Mouse (Mus musculus) forebrain, embryonic 10.5 days (tissue): ENCODE data around the gene Myo19. TPM values are rescaled to one million over a fixed set of nuclear protein-coding genes. Genes with fewer than 3 reads are reported as not detected.
A peak's percentile ranks its signal among the peaks of the same experiment; 100 is the strongest.
"Not testable (repeated sequence)": the region's sequence is repeated elsewhere in the genome, so short reads cannot be mapped to it uniquely, and the experiment has no call there.

Source experiments
- DNase-seq: peaks from one replicate; pipeline ENCODE4 v3.0.0-alpha.2; 2017; ENCODE audit warnings: low spot score; ENCODE audit errors: extremely low spot score
- H3K27ac ChIP-seq: fragments of 300-500 bp; sonication (generic); 2 replicates; pipeline ENCODE4 v1.5.1; 2016; ENCODE audit warnings: mild to moderate bottlenecking
- H3K27me3 ChIP-seq: fragments of 300-500 bp; sonication (generic); 2 replicates; pipeline ENCODE4 v1.6.1; 2016; ENCODE audit warnings: mild to moderate bottlenecking; ENCODE audit not compliant: poor library complexity, severe bottlenecking
- H3K36me3 ChIP-seq: fragments of 300-500 bp; sonication (generic); replicated peaks from 2 replicates; pipeline ENCODE4 v1.6.1; 2016; ENCODE audit warnings: mild to moderate bottlenecking, moderate library complexity
- H3K4me1 ChIP-seq: fragments of 300-500 bp; sonication (generic); 2 replicates; pipeline ENCODE4 v1.6.1; 2016
- H3K4me3 ChIP-seq: fragments of 300-500 bp; sonication (generic); 2 replicates; pipeline ENCODE4 v1.5.1; 2016; ENCODE audit warnings: mild to moderate bottlenecking, moderate library complexity
- H3K9me3 ChIP-seq: fragments of 300-500 bp; sonication (generic); 2 replicates; pipeline ENCODE4 v1.6.1; 2016; ENCODE audit warnings: mild to moderate bottlenecking, moderate library complexity
- WGBS: fragments of 180-500 bp; shearing (Covaris S2); methylation state at CpG from one replicate; pipeline ENCODE4 v1.1.7; 2016; 5-methylcytosine and 5-hydroxymethylcytosine counted together
- polyA plus RNA-seq: library from polyadenylated mRNA; unstranded; fragments of >200 nt; fragmentation: Nextera tagmentation; extraction: Ambion mirVana; gene quantifications from 2 replicates; pipeline ENCODE4 v1.2.1, GENCODE M21; 2016

The Myo19 gene
- polyA plus RNA-seq, 1 experiment from 2014 or later: 12.3 TPM

DNA sequence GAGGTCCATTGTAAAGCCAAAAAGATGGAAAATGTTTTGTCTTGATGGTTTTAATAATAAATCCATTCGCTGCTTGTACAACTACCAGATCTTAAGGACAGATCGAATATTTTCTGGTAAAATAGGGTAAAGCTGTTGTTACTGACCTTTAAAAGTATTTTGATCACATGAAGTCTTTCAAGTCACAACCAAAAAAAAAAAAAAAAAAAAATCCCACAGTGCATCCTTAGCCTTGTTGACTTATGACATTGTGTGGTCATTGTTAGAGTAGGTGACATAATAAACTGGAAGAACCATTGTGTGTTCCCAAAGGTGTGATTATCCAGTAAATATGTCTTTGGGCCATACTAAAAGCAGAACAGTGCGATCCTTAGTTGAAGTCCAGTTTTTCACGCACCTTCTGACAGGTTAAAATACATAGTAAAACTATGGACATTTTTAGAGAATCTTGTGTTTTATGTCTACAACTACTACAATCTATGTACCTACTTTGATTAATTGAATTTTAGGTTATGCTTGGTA lies 8.3 kb upstream of the Myo19 start:
- H3K27me3 ChIP-seq: no peaks in the 10 kb centered on the region
- no peaks in the 10 kb centered on the region for H3K9me3 ChIP-seq
- 85% methylated on average over 4 of the region's 4 CpGs for WGBS
- H3K4me3 ChIP-seq: peak overlapping the region; percentile 80
- peak overlapping the region; percentile 99 for H3K27ac ChIP-seq
- H3K4me1 ChIP-seq: peaks cover 35% of the 10 kb centered on the region
- H3K36me3 ChIP-seq: peaks cover 12% of the 10 kb centered on the region
- no peak for DNase-seq

DNA sequence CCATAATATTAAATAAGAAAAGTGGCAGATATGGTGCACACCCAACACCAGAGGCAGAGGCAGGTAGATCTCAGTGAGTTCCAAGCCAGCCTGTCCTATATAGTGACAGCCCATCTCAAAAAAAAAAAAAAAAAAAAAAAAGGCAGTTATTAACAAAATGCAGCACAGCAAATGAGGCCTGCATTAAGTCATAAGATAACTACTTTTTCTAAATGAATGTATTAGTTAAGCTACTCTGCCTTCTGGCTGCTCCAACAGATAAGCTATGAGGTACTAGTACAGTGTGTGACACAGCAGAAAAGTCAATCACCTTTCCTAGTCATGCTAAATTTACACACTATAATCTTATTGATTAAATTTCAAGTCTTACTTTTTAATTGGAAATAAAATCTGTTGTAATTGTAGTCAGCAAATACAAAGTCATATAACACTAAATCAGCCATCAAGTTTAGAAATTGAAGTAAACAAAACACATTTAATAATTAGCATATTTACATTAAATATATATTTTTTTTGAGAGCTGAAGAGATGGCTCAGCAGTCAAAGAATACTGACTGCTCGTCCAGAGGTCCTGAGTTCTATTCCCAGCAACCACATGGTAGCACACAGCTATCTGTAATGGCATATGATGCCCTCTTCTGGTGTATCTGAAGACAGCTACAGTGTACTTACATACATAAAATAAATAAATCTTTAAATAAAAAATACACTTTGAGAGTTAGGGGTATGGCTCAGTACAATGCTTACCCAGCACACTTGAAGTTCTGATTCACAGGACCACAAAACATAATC lies 6.7 kb upstream of the Myo19 start:
- DNase-seq: no peak
- WGBS: 74% methylated on average over 1 of the region's 1 CpGs
- H3K4me1 ChIP-seq: peaks cover 19% of the 10 kb centered on the region
- peaks cover 23% of the 10 kb centered on the region for H3K36me3 ChIP-seq
- H3K27me3 ChIP-seq: no peaks in the 10 kb centered on the region
- no peak overlapping the region for H3K4me3 ChIP-seq
- H3K27ac ChIP-seq: no peak overlapping the region
- no peaks in the 10 kb centered on the region for H3K9me3 ChIP-seq

DNA sequence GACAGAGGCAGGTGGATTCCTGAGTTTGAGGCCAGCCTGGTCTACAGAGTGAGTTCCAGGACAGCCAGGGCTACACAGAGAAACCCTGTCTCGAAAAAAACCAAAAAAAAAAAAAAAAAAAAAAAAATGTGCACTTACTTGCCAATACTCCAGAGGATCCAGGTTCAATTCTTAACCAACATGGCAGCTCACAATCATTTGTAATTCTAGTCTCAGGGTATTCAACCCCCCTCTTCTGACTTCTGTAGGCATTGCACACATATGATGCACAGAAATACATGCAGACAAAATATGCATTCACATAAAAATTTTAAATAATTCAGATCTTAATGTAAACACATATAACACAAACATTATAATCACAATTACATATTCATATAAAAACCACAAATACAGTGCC lies 3.9 kb upstream of the Myo19 start:
- H3K4me3 ChIP-seq, DNase-seq, H3K27me3 ChIP-seq, H3K27ac ChIP-seq, H3K9me3 ChIP-seq: not testable (repeated sequence)
- WGBS: 77% methylated on average over 1 of the region's 1 CpGs
- peaks cover 23% of the 10 kb centered on the region for H3K36me3 ChIP-seq
- H3K4me1 ChIP-seq: peaks cover 28% of the 10 kb centered on the region

DNA sequence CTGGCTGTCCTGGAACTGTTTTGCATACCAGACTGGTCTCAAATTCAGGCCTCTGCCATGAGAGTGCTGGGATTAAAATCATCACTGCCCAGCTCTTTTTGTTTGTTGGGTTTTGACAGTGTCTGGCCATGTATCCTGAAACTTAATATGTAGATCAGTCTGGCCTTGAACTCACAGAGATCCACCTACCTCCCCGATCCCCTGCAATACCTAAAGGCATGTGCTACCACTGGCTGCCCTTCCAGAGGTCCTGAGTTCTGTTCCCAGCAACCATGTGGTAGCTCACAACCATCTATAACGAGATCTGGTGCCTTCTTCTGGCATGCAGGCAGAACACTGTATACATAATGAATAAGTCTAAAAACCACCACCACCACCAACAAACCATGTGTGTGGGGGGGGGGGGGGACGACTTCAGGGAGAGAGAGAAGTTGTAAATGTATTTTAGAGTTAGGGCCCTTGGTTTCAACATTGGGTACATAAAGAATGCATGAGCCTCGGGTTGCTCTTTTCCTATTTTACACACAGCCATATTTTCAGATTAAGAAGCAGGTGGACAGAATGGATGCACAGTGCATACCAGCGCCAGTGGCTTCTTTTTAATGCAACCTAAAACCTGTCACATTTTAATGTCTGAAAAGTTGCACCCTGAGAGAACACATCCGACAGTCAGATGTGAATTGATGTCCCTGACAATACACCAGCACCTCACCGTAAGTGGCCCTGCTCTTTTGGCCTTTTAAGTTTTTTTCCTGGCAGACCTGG lies 759 bp upstream of the Myo19 start:
- H3K9me3 ChIP-seq: no peaks in the 10 kb centered on the region
- peak overlapping the region; percentile 92 for H3K4me3 ChIP-seq
- WGBS: 29% methylated on average over 7 of the region's 7 CpGs
- H3K27ac ChIP-seq: peak overlapping the region; percentile 97
- peaks cover 52% of the 10 kb centered on the region for H3K36me3 ChIP-seq
- peaks cover 33% of the 10 kb centered on the region for H3K4me1 ChIP-seq
- H3K27me3 ChIP-seq: no peaks in the 10 kb centered on the region
- DNase-seq: no peak

DNA sequence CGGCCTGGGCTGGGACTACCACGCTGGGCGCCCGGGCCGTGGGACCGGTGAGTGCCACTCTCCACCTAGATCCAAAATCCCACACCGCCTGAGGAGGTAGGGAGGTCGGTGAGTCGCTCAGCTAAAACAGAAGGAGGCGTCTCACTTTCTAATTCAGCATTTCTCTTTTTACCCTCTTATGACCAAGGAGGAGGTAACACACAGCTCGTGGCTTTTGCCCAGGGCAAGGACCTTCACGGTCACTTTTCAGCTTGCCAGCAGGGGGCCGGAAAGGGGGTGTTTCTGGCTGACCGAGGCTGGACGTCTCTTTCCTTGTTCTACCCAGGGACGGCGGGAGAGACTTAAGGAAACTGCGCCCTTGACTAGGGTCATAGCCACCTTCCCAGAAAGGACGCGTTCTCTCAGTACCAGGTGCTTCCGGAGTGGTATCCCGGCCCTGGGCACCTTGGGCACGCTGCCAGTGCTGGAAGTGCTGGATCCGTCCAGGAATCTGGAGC lies 565 bp downstream of the Myo19 start:
- peak overlapping the region; percentile 92 for H3K4me3 ChIP-seq
- H3K4me1 ChIP-seq: peaks cover 33% of the 10 kb centered on the region
- DNase-seq: peak; percentile 73
- H3K9me3 ChIP-seq: no peaks in the 10 kb centered on the region
- H3K27me3 ChIP-seq: no peaks in the 10 kb centered on the region
- WGBS: under 1% methylated on average over 24 of the region's 24 CpGs
- peak overlapping the region; percentile 97 for H3K27ac ChIP-seq
- peaks cover 65% of the 10 kb centered on the region for H3K36me3 ChIP-seq

DNA sequence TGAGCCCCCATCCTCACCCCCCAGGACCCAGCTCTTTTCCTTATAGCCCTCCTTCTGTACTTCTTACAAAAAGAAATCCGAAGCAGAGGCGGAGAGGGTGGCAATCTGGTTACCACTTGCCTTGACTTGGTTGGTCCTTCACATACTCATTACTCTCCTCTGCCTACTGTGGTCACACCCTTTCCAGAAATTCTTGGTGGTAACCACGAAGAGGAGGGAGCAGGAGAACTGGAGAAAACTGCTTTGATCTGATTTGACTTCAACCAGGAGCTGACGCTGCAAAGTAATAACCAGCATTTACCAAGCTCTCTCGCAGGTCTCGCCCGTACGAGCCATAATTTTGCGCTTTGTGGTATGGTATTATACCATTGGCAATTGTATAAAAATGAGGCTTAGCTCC lies 1.0 kb downstream of the Myo19 start:
- Histone ChIP-seq H3K27ac (peak overlapping the region; percentile 97), H3K4me1 (peaks cover 33% of the 10 kb centered on the region), H3K4me3 (peak overlapping the region; percentile 92), H3K9me3 (no peaks in the 10 kb centered on the region), H3K27me3 (no peaks in the 10 kb centered on the region), H3K36me3 (peaks cover 67% of the 10 kb centered on the region)
- WGBS: 63% methylated on average over 9 of the region's 9 CpGs
- DNase-seq: no peak

DNA sequence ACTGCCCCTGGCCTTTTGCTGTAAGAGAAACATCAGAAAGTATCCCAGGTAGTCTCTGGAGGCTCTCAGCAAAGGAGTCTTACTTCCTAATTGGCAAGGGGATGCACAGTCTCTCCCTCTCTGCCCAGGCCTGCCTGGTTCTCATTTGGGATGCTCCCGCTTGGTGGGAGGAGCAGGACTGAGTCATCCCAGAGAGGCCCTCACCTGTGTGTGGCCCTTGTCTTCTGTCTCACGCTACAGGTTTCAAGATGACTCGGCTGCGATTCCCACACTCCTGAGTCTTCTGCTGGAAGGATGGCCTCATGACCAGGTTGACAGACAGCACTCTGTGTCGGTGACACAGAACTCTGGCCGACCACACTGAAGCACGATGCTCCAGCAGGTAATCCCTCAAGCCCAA lies 2.4 kb downstream of the Myo19 start:
- Histone ChIP-seq H3K27ac (no peak overlapping the region), H3K36me3 (peaks cover 70% of the 10 kb centered on the region), H3K4me1 (peaks cover 33% of the 10 kb centered on the region), H3K4me3 (no peak overlapping the region), H3K27me3 (no peaks in the 10 kb centered on the region), H3K9me3 (no peaks in the 10 kb centered on the region)
- DNase-seq: peak; percentile 8
- 91% methylated on average over 7 of the region's 7 CpGs for WGBS

DNA sequence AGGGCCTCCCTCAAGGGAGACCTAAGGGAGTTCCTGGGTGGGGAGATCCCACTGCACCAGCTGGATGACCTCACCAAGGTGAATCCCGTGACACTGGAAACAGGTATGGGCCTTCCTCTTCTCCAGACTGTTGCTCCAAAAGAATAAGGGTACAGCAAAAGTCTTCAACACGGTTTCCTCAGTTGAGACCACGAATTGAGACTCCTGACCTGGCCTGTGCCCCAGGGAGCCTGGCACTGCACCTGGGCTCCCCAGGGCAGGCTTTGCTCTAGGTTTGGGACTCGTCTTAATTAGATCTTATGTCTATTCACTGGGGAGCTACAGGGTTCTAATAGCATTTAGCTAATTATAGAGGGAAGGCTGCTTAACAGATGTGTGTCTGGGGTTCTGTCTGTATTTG lies 5.3 kb downstream of the Myo19 start:
- WGBS: 85% methylated on average over 4 of the region's 4 CpGs
- no peaks in the 10 kb centered on the region for H3K9me3 ChIP-seq
- H3K4me3 ChIP-seq: no peak overlapping the region
- no peaks in the 10 kb centered on the region for H3K27me3 ChIP-seq
- no peak overlapping the region for H3K27ac ChIP-seq
- peaks cover 89% of the 10 kb centered on the region for H3K36me3 ChIP-seq
- H3K4me1 ChIP-seq: peaks cover 21% of the 10 kb centered on the region
- DNase-seq: peak; percentile 10

DNA sequence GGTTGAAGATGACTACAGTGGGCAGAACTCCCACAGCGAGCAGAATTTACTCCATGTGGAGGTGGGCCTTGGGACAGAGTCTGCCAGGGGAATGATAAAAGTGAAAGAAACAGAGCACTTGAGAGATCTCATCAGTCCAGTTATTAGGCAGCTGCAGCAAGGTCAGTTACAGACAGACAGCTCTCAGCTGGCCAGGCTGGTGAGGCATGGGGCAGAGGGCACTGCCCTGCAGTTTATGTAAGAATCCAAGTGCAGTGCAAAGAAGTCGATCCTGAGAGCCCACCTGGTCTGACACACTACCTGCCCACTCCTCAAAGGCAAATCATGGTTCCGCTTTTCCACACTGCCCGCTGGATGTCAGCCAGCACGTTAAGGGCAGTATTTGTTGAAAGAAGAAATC lies 6.3 kb downstream of the Myo19 start:
- Histone ChIP-seq H3K27ac (no peak overlapping the region), H3K4me3 (no peak overlapping the region), H3K27me3 (no peaks in the 10 kb centered on the region), H3K9me3 (no peaks in the 10 kb centered on the region), H3K4me1 (peaks cover 11% of the 10 kb centered on the region), H3K36me3 (peaks cover 99% of the 10 kb centered on the region)
- 94% methylated on average over 5 of the region's 5 CpGs for WGBS
- DNase-seq: no peak

DNA sequence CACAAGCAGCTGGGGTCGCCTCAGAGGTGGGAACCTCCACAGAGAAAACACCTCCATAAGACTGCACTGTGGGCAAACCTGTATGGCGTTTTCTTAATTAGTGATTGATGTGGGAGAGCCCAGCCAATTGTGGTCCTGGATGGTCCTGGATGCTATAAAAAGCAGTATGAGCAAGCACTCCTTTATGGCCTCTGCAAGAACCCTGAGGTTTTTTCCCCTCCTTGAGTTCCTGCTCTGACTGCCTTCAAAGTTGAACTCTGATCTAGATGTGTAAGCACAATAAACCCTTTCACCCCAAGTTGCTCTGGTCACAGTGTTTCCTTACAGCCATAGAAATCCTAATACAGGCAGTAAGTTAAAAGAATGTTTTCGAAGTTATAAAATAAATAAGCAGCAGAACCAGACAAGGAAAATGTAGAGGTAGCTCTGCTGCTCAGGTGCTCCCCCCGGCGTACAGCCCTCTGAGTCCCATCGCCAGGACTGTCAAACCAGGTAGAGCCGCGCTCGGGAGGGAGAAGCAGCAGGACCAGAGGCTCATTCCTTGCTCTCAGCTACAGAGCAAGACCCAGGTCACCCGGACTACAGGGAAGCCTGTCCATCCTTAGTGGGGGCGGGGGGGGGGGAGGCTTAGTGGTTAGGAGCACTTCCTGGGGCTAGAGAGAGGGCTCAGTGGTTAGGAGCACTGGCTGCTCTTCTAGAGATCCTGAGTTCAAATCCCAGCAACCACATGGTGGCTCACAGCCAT lies 7.0 kb downstream of the Myo19 start:
- Histone ChIP-seq H3K4me3 (no peak overlapping the region), H3K9me3 (no peaks in the 10 kb centered on the region), H3K27ac (no peak overlapping the region), H3K4me1 (0 out of 2 replicates have a peak, but pooled peaks cover 4% of the 10 kb centered on the region), H3K36me3 (peaks cover 99% of the 10 kb centered on the region), H3K27me3 (no peaks in the 10 kb centered on the region)
- DNase-seq: no peak
- 88% methylated on average over 11 of the region's 11 CpGs for WGBS

DNA sequence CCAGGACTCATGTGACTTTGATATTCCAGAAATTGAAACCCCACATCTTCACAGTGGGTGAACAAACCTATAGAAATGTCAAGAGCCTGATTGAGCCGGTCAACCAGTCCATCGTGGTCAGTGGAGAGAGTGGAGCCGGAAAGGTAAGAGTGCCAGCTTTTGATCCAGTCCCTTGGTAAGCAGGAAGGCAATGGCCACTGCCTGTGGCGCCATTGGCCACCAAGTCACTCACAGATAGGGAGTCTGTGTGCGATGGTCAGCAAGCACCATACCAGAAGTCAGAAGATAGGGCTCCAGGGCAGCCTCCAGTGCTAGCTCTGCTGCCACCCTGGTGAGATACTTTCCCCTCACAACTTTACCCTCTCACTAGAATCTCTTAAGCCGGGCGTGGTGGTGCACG lies 8.1 kb downstream of the Myo19 start:
- no peaks in the 10 kb centered on the region for H3K4me1 ChIP-seq
- H3K9me3 ChIP-seq: no peaks in the 10 kb centered on the region
- no peak for DNase-seq
- H3K36me3 ChIP-seq: peaks cover 99% of the 10 kb centered on the region
- H3K27ac ChIP-seq: no peak overlapping the region
- 95% methylated on average over 8 of the region's 8 CpGs for WGBS
- H3K4me3 ChIP-seq: no peak overlapping the region
- no peaks in the 10 kb centered on the region for H3K27me3 ChIP-seq

DNA sequence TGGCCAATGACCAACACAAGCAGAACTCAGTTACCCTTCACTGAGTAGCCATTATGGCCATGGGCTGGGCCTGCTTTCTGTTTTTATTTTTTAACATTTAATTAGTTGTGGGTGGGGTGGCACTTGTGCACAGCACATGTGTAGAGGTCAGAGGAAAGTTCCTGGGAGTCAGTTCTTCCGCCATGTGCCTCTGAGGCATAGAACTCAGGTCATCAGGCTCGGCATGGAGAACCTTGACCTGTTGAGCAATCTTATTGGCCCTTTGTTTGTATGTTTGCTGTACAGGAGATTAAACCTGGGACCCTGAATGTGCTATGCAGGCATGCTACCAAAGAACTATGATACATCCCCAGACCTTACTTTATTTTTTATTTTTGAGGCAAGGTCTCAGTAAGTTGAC lies 9.5 kb downstream of the Myo19 start:
- Histone ChIP-seq H3K36me3 (peaks cover 97% of the 10 kb centered on the region), H3K4me3 (no peak overlapping the region), H3K4me1 (no peaks in the 10 kb centered on the region), H3K27me3 (no peaks in the 10 kb centered on the region), H3K27ac (no peak overlapping the region), H3K9me3 (no peaks in the 10 kb centered on the region)
- WGBS: 92% methylated on average over 2 of the region's 2 CpGs
- DNase-seq: no peak
